Mouse (Mus musculus) testis, adult 2 months (tissue): ENCODE measurements around the gene Gcnt3. TPM values are rescaled to one million over a fixed set of nuclear protein-coding genes. Genes with fewer than 3 reads are reported as not detected.
A peak's percentile ranks its signal among the peaks of the same experiment; 100 is the strongest.

Experiments used
- H3K27ac ChIP-seq: fragments of 200-500 bp; 2 replicates; pipeline ENCODE4 v1.5.1; 2012; ENCODE audit warnings: low read depth, low read length; ENCODE audit not compliant: control insufficient read depth, insufficient read depth
- H3K27me3 ChIP-seq: fragments of 200-500 bp; 2 replicates; pipeline ENCODE4 v1.6.1; 2012; ENCODE audit warnings: mild to moderate bottlenecking, low read length, moderate library complexity; ENCODE audit not compliant: control insufficient read depth, insufficient read depth
- H3K36me3 ChIP-seq: fragments of 200-500 bp; 2 replicates; pipeline ENCODE4 v1.6.1; 2012; ENCODE audit warnings: mild to moderate bottlenecking, low read length; ENCODE audit not compliant: control insufficient read depth, insufficient read depth
- H3K4me1 ChIP-seq: fragments of 200-500 bp; 2 replicates; pipeline ENCODE4 v1.6.1; 2012; ENCODE audit warnings: low read length; ENCODE audit not compliant: control insufficient read depth, insufficient read depth
- H3K4me3 ChIP-seq: fragments of 200-500 bp; 2 replicates; pipeline ENCODE4 v1.5.1; 2012; ENCODE audit warnings: low read depth, mild to moderate bottlenecking, low read length, moderate library complexity, mixed read lengths; ENCODE audit not compliant: control insufficient read depth
- CTCF ChIP-seq: fragments of 200-500 bp; IDR thresholded peaks from 2 replicates; pipeline ENCODE4 v1.5.1; 2012; ENCODE audit warnings: low read depth, mild to moderate bottlenecking, inconsistent platforms, low read length, moderate library complexity; ENCODE audit not compliant: control insufficient read depth, insufficient read depth, insufficient replicate concordance
- POLR2A ChIP-seq: fragments of 200-500 bp; IDR thresholded peaks from 2 replicates; pipeline ENCODE4 v1.6.1; 2012; ENCODE audit warnings: low read depth, mild to moderate bottlenecking, inconsistent platforms, low read length, moderate library complexity; ENCODE audit not compliant: control insufficient read depth
- polyA plus RNA-seq: library from polyadenylated mRNA; depleted of rRNA; stranded (reverse); fragments of >200 nt; gene quantifications from 2 replicates; pipeline ENCODE4 v1.2.3, GENCODE M21; 2012

The Gcnt3 gene
- polyA plus RNA-seq, 1 experiment: 5.0 TPM

- no peak overlapping the region for H3K27ac ChIP-seq
- TF ChIP-seq POLR2A (no peak), CTCF (no peak)
- no peaks in the 10 kb centered on the region for H3K36me3 ChIP-seq
Observed at GRCm38 (mm10) chr9:70015632-70016031, 22.3 kb downstream of the Gcnt3 start.

GRCm38 (mm10) chr9:70012408-70012901 lies 25.4 kb downstream of the Gcnt3 start, which contains the start of gene Gtf2a2:
TSS of gene Gtf2a2 (plus strand) at chr9:70012550.
- peak within 1 kb of the TSS; percentile 98 for H3K4me3 ChIP-seq
- H3K27ac ChIP-seq: peak within 1 kb of the TSS; percentile 96
- no peaks in the 10 kb centered on the region for H3K27me3 ChIP-seq
- H3K36me3 ChIP-seq: no peaks in the 10 kb centered on the region
- TF ChIP-seq POLR2A (peak; percentile 90), CTCF (no peak)
- no peaks in the 10 kb centered on the region for H3K4me1 ChIP-seq

More at GRCm38 (mm10) chr9:70015632-70016031, 22.3 kb downstream of the Gcnt3 start:
- no peak overlapping the region for H3K4me3 ChIP-seq
- H3K4me1 ChIP-seq: no peaks in the 10 kb centered on the region
- no peaks in the 10 kb centered on the region for H3K27me3 ChIP-seq

GRCm38 (mm10) chr9:70011537-70012407 lies 26.1 kb downstream of the Gcnt3 start:
- H3K36me3 ChIP-seq: no peaks in the 10 kb centered on the region
- peak overlapping the region; percentile 96 for H3K27ac ChIP-seq
- H3K27me3 ChIP-seq: no peaks in the 10 kb centered on the region
- TF ChIP-seq POLR2A (no peak), CTCF (no peak)
- H3K4me1 ChIP-seq: no peaks in the 10 kb centered on the region
- peak overlapping the region; percentile 98 for H3K4me3 ChIP-seq

- H3K4me1 ChIP-seq: no peaks in the 10 kb centered on the region
- no peaks in the 10 kb centered on the region for H3K36me3 ChIP-seq
- H3K4me3 ChIP-seq: no peak overlapping the region
- H3K27me3 ChIP-seq: no peaks in the 10 kb centered on the region
- no peak overlapping the region for H3K27ac ChIP-seq
- no peak for TF ChIP-seq CTCF
- TF ChIP-seq POLR2A: no peak
Observed at GRCm38 (mm10) chr9:70010781-70011473, 27.0 kb downstream of the Gcnt3 start.

GRCm38 (mm10) chr9:70009754-70010304 lies 28.1 kb downstream of the Gcnt3 start:
- no peaks in the 10 kb centered on the region for H3K27me3 ChIP-seq
- no peaks in the 10 kb centered on the region for H3K36me3 ChIP-seq
- no peaks in the 10 kb centered on the region for H3K4me1 ChIP-seq
- TF ChIP-seq POLR2A: no peak
- no peak for TF ChIP-seq CTCF
- H3K27ac ChIP-seq: no peak overlapping the region
- no peak overlapping the region for H3K4me3 ChIP-seq

GRCm38 (mm10) chr9:70007506-70008248 lies 30.2 kb downstream of the Gcnt3 start:
- H3K4me3 ChIP-seq: no peak overlapping the region
- H3K36me3 ChIP-seq: no peaks in the 10 kb centered on the region
- no peak for TF ChIP-seq CTCF
- no peak overlapping the region for H3K27ac ChIP-seq
- H3K4me1 ChIP-seq: no peaks in the 10 kb centered on the region
- H3K27me3 ChIP-seq: no peaks in the 10 kb centered on the region

GRCm38 (mm10) chr9:70006984-70007383 lies 30.9 kb downstream of the Gcnt3 start:
- no peak overlapping the region for H3K27ac ChIP-seq
- H3K27me3 ChIP-seq: no peaks in the 10 kb centered on the region
- H3K4me1 ChIP-seq: no peaks in the 10 kb centered on the region
- H3K36me3 ChIP-seq: 0 out of 2 replicates have a peak, but pooled peaks cover 1% of the 10 kb centered on the region
- H3K4me3 ChIP-seq: no peak overlapping the region
- no peak for TF ChIP-seq POLR2A
- no peak for TF ChIP-seq CTCF
